Mouse (Mus musculus): ENCODE measurements around the gene 3110009E18Rik. TPM values are rescaled to one million over a fixed set of nuclear protein-coding genes. Genes with fewer than 3 reads are reported as not detected.
"Not testable (repeated sequence)": the region's sequence is repeated elsewhere in the genome, so short reads cannot be mapped to it uniquely, and the experiment has no call there.

The 3110009E18Rik gene
- polyA plus RNA-seq, 1 experiment from 2014 or later, result 11.1 TPM

DNA sequence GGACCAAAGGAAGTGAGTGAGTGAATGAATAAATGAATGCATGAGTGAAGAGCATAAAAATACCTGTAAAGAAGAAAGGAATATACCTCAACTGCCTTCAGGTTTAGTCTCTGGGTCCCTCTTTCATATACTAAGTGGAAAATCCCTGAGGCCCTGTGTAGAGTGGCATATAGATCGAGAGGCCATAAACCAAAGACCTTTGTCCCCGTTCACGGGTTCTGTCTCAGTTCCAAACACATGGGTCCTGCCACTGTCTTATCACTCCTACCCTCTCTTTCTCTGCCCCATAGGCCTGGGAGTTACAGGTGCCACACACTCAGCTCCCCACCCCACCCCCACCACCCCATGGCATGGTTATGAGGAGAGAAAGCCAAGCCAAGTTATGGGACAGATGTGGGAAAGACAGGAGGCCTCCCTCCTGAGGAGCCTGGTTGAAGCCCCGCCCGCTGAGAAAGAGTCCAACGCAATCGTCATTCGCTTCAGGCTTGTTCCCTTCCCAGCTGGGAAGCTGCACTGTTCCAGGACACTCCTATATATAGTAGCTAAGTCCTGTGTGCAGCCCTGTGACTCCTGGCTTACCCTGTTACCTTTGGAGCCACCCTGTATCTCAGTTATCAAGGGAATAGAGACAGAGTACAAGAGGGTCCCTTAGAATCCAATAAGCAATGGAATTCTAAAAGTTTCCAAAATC lies 30.0 kb upstream of the 3110009E18Rik start:
- WGBS, result 58% methylated on average over 8 of the region's 8 CpGs
- no peak overlapping the region for H3K27ac ChIP-seq (replicated peaks in 1 of 2; ENCODE audit: control insufficient read depth in 1 of 2, insufficient read depth in 1 of 2, low read depth in 2 of 2, low read length in 2 of 2)
- H3K4me1 ChIP-seq (ENCODE audit: control insufficient read depth in 2 of 2, insufficient read depth in 2 of 2, low read length in 2 of 2), result peaks cover 0 to 3% of the 10 kb centered on the region in 2 experiments; a peak in 2 of 4 replicates

DNA sequence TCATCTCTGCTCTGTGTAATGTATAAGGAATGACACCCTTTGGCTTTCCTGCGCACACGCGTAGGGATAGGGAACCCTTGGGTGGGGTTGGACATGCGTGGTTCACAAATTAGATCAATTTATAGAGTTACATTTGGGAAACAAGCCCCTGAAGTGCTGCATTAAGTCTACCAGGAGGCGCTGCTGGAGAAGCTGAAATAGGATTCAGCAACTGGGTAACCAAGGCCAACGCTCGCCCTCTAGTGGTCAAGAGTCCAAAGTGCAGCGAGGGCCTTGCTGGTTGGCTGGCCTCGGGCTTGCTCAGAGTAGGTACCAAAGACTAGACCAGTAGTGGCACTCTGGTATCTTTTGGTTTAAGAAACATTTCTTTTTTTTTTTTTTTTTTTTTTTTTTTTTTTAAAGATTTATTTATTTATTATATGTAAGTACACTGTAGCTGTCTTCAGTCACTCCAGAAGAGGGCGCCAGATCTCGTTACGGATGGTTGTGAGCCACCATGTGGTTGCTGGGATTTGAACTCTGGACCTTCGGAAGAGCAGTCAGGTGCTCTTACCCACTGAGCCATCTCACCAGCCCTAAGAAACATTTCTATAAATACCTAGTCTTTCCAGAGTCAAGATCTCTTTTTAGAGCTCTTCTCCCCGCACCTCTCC lies 27.4 kb upstream of the 3110009E18Rik start:
- not testable (repeated sequence) for H3K4me3 ChIP-seq (ENCODE audit: control insufficient read depth in 1 of 2, insufficient read depth in 1 of 2, low read depth in 1 of 2, low read length in 2 of 2); H3K9ac ChIP-seq (ENCODE audit: low read length); H3K27ac ChIP-seq (replicated peaks in 1 of 2; ENCODE audit: control insufficient read depth in 1 of 2, insufficient read depth in 1 of 2, low read depth in 2 of 2, low read length in 2 of 2); H3K27me3 ChIP-seq (ENCODE audit: control insufficient read depth, insufficient read depth, low read length); H3K4me1 ChIP-seq (ENCODE audit: control insufficient read depth in 2 of 2, insufficient read depth in 2 of 2, low read length in 2 of 2); H3K36me3 ChIP-seq (ENCODE audit: control insufficient read depth, insufficient read depth, low read length); H3K4me2 ChIP-seq (ENCODE audit: low read length); ATAC-seq (ENCODE audit: insufficient number of reproducible peaks, insufficient read depth, low FRiP score, low read depth); H3K9me3 ChIP-seq (ENCODE audit: control insufficient read depth, low read length)
- 54% methylated on average over 11 of the region's 14 CpGs for WGBS

More for the DNA sequence above, 30.0 kb upstream of the 3110009E18Rik start:
- H3K9me3 ChIP-seq (ENCODE audit: control insufficient read depth, low read length), result no peaks in the 10 kb centered on the region
- no peak overlapping the region for H3K4me2 ChIP-seq (ENCODE audit: low read length)
- no peaks in the 10 kb centered on the region for H3K36me3 ChIP-seq (ENCODE audit: control insufficient read depth, insufficient read depth, low read length)
- no peak overlapping the region for H3K9ac ChIP-seq (ENCODE audit: low read length)
- ATAC-seq (ENCODE audit: insufficient number of reproducible peaks, insufficient read depth, low FRiP score, low read depth), result peak; percentile 21; the same call in 1 of the 2 replicates
- no peak overlapping the region for H3K4me3 ChIP-seq (ENCODE audit: control insufficient read depth in 1 of 2, insufficient read depth in 1 of 2, low read depth in 1 of 2, low read length in 2 of 2)
- no peaks in the 10 kb centered on the region for H3K27me3 ChIP-seq (ENCODE audit: control insufficient read depth, insufficient read depth, low read length)

DNA sequence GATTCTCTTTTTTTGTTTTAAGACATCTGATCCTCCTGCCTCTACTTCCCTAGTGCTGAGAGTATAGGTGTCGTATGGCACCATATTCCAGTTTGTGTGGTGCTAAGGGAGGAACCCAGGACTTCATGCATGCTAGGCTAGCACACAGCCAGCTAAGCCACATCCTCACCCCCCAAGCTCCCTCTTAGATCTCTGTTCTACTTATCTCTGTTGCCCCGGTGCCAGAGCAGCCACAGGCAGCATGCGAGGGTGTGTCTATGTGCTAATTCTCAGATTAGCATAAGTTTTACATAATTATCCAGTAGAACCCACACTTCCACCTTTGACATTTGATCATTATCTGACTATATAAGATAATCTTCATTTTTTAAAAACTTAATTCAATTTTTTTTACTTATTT lies 26.1 kb upstream of the 3110009E18Rik start:
- Histone ChIP-seq H3K4me2 (ENCODE audit: low read length) (no peak overlapping the region), H3K36me3 (ENCODE audit: control insufficient read depth, insufficient read depth, low read length) (no peaks in the 10 kb centered on the region), H3K4me1 (ENCODE audit: control insufficient read depth in 2 of 2, insufficient read depth in 2 of 2, low read length in 2 of 2) (no peaks in the 10 kb centered on the region; a peak in 1 of 4 replicates), H3K9ac (ENCODE audit: low read length) (no peak overlapping the region), H3K4me3 (ENCODE audit: control insufficient read depth in 1 of 2, insufficient read depth in 1 of 2, low read depth in 1 of 2, low read length in 2 of 2) (no peak overlapping the region), H3K27me3 (ENCODE audit: control insufficient read depth, insufficient read depth, low read length) (no peaks in the 10 kb centered on the region), H3K27ac (replicated peaks in 1 of 2; ENCODE audit: control insufficient read depth in 1 of 2, insufficient read depth in 1 of 2, low read depth in 2 of 2, low read length in 2 of 2) (no peak overlapping the region), H3K9me3 (ENCODE audit: control insufficient read depth, low read length) (no peaks in the 10 kb centered on the region)
- ATAC-seq (ENCODE audit: insufficient number of reproducible peaks, insufficient read depth, low FRiP score, low read depth), result no peak
- 44% methylated on average over 3 of the region's 3 CpGs for WGBS

DNA sequence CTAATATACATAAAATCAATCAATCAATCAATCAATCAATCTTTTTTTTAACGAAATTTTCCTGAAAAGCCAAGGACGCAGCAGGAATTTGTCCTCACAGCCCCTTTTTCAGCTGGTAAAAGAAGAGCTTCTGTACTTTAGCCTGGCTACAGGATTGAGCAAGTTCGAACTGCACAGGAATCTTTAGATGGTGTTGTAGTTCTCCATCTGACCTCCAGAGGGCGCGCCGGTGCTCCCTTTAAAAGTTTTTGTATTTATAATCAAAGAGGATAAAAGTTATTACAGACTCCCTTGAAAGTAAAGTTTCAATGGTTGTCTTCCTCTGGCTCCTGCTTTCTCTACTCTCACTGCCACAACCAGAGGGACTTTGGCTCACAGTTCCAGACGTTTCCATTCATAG lies 22.7 kb upstream of the 3110009E18Rik start:
- H3K9me3 ChIP-seq (ENCODE audit: control insufficient read depth, low read length), result no peaks in the 10 kb centered on the region
- no peak overlapping the region for H3K4me3 ChIP-seq (ENCODE audit: control insufficient read depth in 1 of 2, insufficient read depth in 1 of 2, low read depth in 1 of 2, low read length in 2 of 2)
- 14% methylated on average over 7 of the region's 7 CpGs for WGBS
- H3K9ac ChIP-seq (ENCODE audit: low read length), result no peak overlapping the region
- no peaks in the 10 kb centered on the region for H3K4me1 ChIP-seq (ENCODE audit: control insufficient read depth in 2 of 2, insufficient read depth in 2 of 2, low read length in 2 of 2)
- H3K36me3 ChIP-seq (ENCODE audit: control insufficient read depth, insufficient read depth, low read length), result no peaks in the 10 kb centered on the region
- no peak for ATAC-seq (ENCODE audit: insufficient number of reproducible peaks, insufficient read depth, low FRiP score, low read depth)
- no peak overlapping the region for H3K4me2 ChIP-seq (ENCODE audit: low read length)
- no peaks in the 10 kb centered on the region for H3K27me3 ChIP-seq (ENCODE audit: control insufficient read depth, insufficient read depth, low read length)
- no peak overlapping the region for H3K27ac ChIP-seq (replicated peaks in 1 of 2; ENCODE audit: control insufficient read depth in 1 of 2, insufficient read depth in 1 of 2, low read depth in 2 of 2, low read length in 2 of 2)

DNA sequence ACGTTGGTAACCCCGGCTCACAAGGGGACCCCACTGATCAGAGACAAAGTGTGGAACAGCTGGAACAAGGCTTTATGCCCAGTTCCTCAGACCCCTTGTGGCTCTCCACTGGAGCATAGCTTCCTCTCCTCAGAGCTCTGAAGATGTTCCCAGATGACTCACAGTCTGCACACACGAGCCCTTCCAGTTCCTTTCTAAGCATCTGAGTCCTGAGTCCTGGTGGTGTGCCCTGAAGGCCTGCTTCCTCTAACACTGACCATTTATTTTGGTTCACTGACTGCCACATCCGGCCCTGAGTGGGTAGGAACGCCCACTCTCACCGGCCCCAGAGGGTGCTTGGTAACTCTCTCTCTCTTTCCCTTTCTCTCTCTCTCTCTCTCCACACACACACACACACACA lies 21.5 kb upstream of the 3110009E18Rik start:
- Histone ChIP-seq H3K4me3 (ENCODE audit: control insufficient read depth in 1 of 2, insufficient read depth in 1 of 2, low read depth in 1 of 2, low read length in 2 of 2) (no peak overlapping the region), H3K36me3 (ENCODE audit: control insufficient read depth, insufficient read depth, low read length) (no peaks in the 10 kb centered on the region), H3K9ac (ENCODE audit: low read length) (no peak overlapping the region), H3K9me3 (ENCODE audit: control insufficient read depth, low read length) (no peaks in the 10 kb centered on the region), H3K27ac (replicated peaks in 1 of 2; ENCODE audit: control insufficient read depth in 1 of 2, insufficient read depth in 1 of 2, low read depth in 2 of 2, low read length in 2 of 2) (no peak overlapping the region), H3K4me2 (ENCODE audit: low read length) (no peak overlapping the region), H3K4me1 (ENCODE audit: control insufficient read depth in 2 of 2, insufficient read depth in 2 of 2, low read length in 2 of 2) (no peaks in the 10 kb centered on the region), H3K27me3 (ENCODE audit: control insufficient read depth, insufficient read depth, low read length) (no peaks in the 10 kb centered on the region)
- WGBS, result 59% methylated on average over 6 of the region's 6 CpGs
- no peak for ATAC-seq (ENCODE audit: insufficient number of reproducible peaks, insufficient read depth, low FRiP score, low read depth)

DNA sequence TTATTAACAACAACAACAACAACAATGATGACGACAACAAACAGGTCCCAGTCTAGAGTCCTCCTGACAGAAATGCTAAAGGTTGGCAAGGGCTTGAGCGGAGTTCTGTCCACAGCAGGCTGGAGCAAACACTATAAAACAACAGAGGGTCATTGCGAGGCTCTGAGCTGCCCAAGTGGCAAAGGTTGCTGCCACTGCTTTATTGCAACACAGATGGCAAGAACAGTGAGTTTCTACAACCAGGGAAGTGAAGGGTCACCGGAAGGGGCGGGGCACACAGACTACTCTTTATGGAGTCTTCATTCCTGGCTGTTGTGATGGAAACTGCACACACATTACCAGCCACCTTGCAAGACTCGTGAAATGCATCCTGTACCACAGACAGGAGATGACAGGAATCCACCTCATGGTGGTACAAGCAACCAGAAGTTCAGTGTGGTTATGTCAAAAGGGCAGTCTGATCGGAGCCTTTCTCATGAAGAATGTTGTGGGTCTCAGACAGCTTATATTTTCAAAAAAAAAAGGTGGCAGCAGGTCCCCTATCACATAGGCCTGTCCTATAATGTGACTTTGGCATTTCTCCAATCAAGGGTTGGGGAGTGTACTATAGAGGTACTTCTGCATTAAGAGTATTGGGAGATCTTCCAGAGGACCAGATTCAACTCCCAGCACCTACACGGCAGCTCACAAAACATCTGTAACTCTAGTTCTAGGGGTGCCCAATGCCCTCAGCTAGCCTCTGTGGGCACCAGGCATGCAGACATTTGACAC lies 20.3 kb upstream of the 3110009E18Rik start:
- Histone ChIP-seq H3K36me3 (ENCODE audit: control insufficient read depth, insufficient read depth, low read length) (no peaks in the 10 kb centered on the region), H3K4me3 (ENCODE audit: control insufficient read depth in 1 of 2, insufficient read depth in 1 of 2, low read depth in 1 of 2, low read length in 2 of 2) (no peak overlapping the region), H3K27me3 (ENCODE audit: control insufficient read depth, insufficient read depth, low read length) (no peaks in the 10 kb centered on the region), H3K9ac (ENCODE audit: low read length) (no peak overlapping the region), H3K4me2 (ENCODE audit: low read length) (no peak overlapping the region), H3K27ac (replicated peaks in 1 of 2; ENCODE audit: control insufficient read depth in 1 of 2, insufficient read depth in 1 of 2, low read depth in 2 of 2, low read length in 2 of 2) (no peak overlapping the region), H3K9me3 (ENCODE audit: control insufficient read depth, low read length) (no peaks in the 10 kb centered on the region), H3K4me1 (ENCODE audit: control insufficient read depth in 2 of 2, insufficient read depth in 2 of 2, low read length in 2 of 2) (no peaks in the 10 kb centered on the region)
- no peak for ATAC-seq (ENCODE audit: insufficient number of reproducible peaks, insufficient read depth, low FRiP score, low read depth)
- 78% methylated on average over 8 of the region's 8 CpGs for WGBS

DNA sequence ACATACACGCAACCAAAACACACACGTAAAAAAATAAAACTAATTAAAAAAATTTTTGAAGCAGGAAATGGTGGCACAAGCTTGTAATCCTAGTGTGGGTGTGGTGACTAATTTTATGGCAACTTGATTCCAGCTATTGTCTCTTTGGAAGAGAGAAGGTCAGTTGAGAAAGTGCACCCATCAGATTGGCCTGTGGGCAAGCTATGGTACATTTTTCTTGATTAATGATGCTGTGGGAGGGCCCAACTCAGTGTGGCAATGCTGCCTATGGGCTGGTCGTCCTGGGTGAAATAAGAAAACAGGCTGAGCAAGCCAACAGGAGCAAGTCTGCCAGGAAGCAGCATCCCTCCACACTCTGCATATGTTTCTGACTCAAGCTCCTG lies 19.8 kb upstream of the 3110009E18Rik start:
- Histone ChIP-seq H3K9me3 (ENCODE audit: control insufficient read depth, low read length) (no peaks in the 10 kb centered on the region), H3K27me3 (ENCODE audit: control insufficient read depth, insufficient read depth, low read length) (no peaks in the 10 kb centered on the region), H3K27ac (replicated peaks in 1 of 2; ENCODE audit: control insufficient read depth in 1 of 2, insufficient read depth in 1 of 2, low read depth in 2 of 2, low read length in 2 of 2) (no peak overlapping the region), H3K4me2 (ENCODE audit: low read length) (no peak overlapping the region), H3K9ac (ENCODE audit: low read length) (no peak overlapping the region), H3K4me3 (ENCODE audit: control insufficient read depth in 1 of 2, insufficient read depth in 1 of 2, low read depth in 1 of 2, low read length in 2 of 2) (no peak overlapping the region), H3K36me3 (ENCODE audit: control insufficient read depth, insufficient read depth, low read length) (no peaks in the 10 kb centered on the region), H3K4me1 (ENCODE audit: control insufficient read depth in 2 of 2, insufficient read depth in 2 of 2, low read length in 2 of 2) (no peaks in the 10 kb centered on the region)
- ATAC-seq (ENCODE audit: insufficient number of reproducible peaks, insufficient read depth, low FRiP score, low read depth), result no peak
- WGBS, result 79% methylated on average over 3 of the region's 3 CpGs

All from heart, embryonic 14.5 days (tissue).